Mouse (Mus musculus): ENCODE data around the gene Nxt2. TPM values are rescaled to one million over a fixed set of nuclear protein-coding genes. Genes with fewer than 3 reads are reported as not detected.

The Nxt2 gene
- polyA plus RNA-seq (2015; fragmentation: Nextera tagmentation; extraction: Ambion mirVana): 16.2 and 16.8 TPM in 2 replicates

DNA sequence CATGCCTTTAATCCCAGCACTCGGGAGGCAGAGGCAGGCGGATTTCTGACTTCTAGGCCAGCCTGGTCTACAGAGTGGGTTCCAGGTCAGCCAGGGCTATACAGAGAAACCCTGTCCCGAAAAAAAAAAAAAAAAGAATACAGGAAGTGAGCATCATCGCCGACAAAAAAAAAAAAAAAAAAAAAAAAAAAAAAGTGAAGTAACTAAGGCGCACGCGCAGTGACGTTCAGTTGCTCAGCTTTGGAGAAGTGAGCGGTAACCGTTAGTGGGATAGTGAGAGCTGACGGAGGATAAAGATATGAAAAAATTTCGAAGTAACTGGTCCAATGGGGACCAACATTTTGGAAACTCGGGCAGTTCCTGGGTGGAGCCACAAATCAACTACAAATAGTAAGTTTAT lies at the start of gene Nxt2:
Gene Nxt2, plus strand, starts transcription at position 229 of the 400 bp plus-strand sequence.
- no peak within 1 kb of the TSS for H3K9ac ChIP-seq
- H3K9me3 ChIP-seq: no peaks in the 10 kb centered on the region
- no peaks in the 10 kb centered on the region for H3K4me1 ChIP-seq
- H3K27ac ChIP-seq: no peak within 1 kb of the TSS; the same call in 1 of the 2 replicates
- H3K4me3 ChIP-seq: peak within 1 kb of the TSS; percentile 53
- no peaks in the 10 kb centered on the region for H3K36me3 ChIP-seq
- H3K27me3 ChIP-seq: peaks cover 3% of the 10 kb centered on the region; the same call in 1 of the 2 replicates
- WGBS: 88% methylated on average over 14 of the region's 14 CpGs
- H3K4me2 ChIP-seq: peak within 1 kb of the TSS; percentile 52
- ATAC-seq (ENCODE audit: insufficient number of reproducible peaks, insufficient read depth, low FRiP score, low TSS enrichment, low read depth): no peak

DNA sequence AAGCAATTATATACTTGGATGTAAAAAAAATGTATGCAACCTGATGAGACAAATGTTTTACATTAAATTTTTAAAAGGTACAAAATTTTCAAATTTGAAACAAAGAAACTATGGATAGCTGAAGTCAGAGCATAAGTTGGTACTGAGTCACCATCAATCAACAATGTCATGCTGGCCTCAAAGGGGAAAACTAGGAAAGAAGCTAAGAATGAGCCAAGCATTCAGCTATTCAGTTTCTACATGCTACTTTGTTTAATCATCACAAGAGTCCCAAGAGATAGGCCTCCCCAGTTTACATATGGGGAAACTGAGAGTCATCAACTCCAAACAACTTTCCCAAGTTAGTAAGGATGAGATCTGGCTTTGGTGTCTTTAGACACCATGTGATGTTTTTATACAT lies 49.6 kb upstream of the Nxt2 start:
- H3K4me3 ChIP-seq: no peak overlapping the region
- no peaks in the 10 kb centered on the region for H3K36me3 ChIP-seq
- no peaks in the 10 kb centered on the region for H3K9me3 ChIP-seq
- H3K27me3 ChIP-seq: peaks cover 22% of the 10 kb centered on the region
- no peaks in the 10 kb centered on the region for H3K4me1 ChIP-seq
- no peak overlapping the region for H3K9ac ChIP-seq
- no peak for ATAC-seq (ENCODE audit: insufficient number of reproducible peaks, insufficient read depth, low FRiP score, low TSS enrichment, low read depth)
- no peak overlapping the region for H3K27ac ChIP-seq
- no peak overlapping the region for H3K4me2 ChIP-seq

DNA sequence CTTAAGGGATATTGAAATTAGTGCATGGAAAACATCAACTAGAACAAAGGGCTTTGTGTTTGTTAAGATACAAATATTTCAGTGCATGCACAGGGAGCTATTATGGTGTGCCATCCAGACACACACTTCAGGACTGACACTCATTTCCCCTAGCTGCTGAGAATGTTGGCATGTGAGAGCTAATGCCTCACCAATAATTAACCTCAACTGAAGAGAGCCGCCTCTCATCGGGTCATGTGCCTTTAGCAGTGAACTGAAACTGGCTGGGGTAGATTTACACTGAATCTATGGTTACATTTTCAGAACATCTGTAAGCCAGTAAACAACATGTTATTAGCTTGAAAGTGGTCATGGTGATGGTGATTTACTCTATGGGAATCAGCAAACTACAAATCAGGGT lies 44.5 kb upstream of the Nxt2 start:
- Histone ChIP-seq H3K27ac (no peak overlapping the region), H3K4me1 (no peaks in the 10 kb centered on the region), H3K9ac (no peak overlapping the region), H3K4me2 (no peak overlapping the region), H3K9me3 (no peaks in the 10 kb centered on the region), H3K4me3 (no peak overlapping the region), H3K36me3 (no peaks in the 10 kb centered on the region), H3K27me3 (peaks cover 30% of the 10 kb centered on the region)
- 58% methylated on average over 2 of the region's 2 CpGs for WGBS
- no peak for ATAC-seq (ENCODE audit: insufficient number of reproducible peaks, insufficient read depth, low FRiP score, low TSS enrichment, low read depth)

DNA sequence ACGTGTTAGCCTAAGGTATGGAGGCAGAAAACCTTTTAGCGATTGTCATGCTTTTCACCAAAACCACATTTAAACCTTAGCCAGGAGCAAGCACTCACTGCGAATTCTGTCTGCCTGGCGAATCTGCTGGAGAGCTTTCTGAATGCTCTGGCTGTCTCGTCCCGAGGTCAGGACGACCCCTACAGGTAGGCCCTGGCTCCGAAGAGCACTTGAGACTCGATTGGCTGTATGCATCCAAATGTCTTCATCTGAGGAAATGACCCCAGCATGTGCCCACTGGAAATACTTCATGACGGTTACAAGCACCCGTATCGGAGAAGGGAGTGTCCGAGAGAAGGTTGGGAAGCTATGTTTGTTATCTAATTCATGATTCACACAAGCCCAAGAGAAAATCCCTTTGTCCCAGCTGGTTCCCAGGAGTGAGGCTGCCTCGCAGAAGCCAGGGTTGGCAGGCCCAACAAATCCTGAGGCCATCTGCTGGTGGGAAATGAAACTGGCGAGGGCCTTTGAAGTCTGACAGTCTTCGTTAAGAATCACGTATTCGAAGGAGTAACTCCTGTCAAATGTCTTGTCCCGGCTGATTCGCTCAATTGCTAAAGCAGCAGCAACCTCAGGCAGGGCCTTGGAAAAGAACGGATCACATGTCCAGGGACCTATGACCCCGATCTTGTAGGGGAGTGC lies 37.4 kb upstream of the Nxt2 start:
- peak overlapping the region; percentile 33 for H3K4me2 ChIP-seq
- no peak overlapping the region for H3K27ac ChIP-seq
- WGBS: 34% methylated on average over 22 of the region's 22 CpGs
- no peak for ATAC-seq (ENCODE audit: insufficient number of reproducible peaks, insufficient read depth, low FRiP score, low TSS enrichment, low read depth)
- H3K9ac ChIP-seq: no peak overlapping the region
- H3K4me1 ChIP-seq: no peaks in the 10 kb centered on the region
- no peak overlapping the region for H3K4me3 ChIP-seq
- H3K27me3 ChIP-seq: peaks cover 20% of the 10 kb centered on the region
- H3K9me3 ChIP-seq: no peaks in the 10 kb centered on the region
- H3K36me3 ChIP-seq: no peaks in the 10 kb centered on the region

DNA sequence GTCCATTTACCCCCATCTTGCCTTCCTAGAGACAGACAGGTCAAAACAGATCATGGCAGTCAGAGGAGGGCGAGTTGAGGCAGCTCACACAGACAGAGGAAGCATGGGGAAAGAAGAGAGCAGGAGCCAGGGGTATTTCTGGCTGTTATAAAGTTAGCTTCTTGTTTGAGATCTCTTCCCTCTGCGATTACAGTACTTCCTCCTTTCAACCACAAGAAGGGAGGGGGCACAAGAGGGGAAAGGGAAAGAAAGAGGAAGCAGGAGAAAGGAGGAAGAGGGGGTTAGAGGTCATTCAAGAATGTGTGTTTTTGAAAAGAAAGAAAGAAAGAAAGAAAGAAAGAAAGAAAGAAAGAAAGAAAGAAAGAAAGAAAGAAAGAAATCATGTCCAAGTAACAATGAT lies 36.2 kb upstream of the Nxt2 start:
- Histone ChIP-seq H3K4me2 (no peak overlapping the region), H3K27me3 (peaks cover 15% of the 10 kb centered on the region), H3K9me3 (no peaks in the 10 kb centered on the region), H3K27ac (no peak overlapping the region), H3K4me3 (no peak overlapping the region), H3K36me3 (no peaks in the 10 kb centered on the region), H3K4me1 (no peaks in the 10 kb centered on the region), H3K9ac (no peak overlapping the region)
- no peak for ATAC-seq (ENCODE audit: insufficient number of reproducible peaks, insufficient read depth, low FRiP score, low TSS enrichment, low read depth)
- WGBS: 73% methylated on average over 2 of the region's 2 CpGs

DNA sequence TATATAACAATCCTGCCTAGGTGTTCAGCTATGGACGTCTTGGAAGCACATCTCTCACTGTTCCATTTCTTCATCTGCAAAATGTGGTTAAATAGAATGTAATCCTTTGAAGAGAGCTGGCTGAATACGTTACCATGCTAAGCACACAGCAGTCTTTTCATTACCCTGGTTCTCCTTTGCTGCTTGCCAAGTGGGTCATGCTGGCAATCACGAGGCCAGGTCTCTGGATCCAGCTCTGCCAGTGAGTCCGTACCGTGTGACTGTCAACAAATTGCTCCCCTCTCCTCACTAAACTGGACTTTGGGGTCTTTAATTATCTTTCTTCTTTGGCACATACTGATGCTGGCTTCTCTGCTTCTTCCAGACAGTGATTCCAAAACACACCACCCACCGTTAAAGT lies 32.1 kb upstream of the Nxt2 start:
- no peak overlapping the region for H3K27ac ChIP-seq
- H3K9me3 ChIP-seq: no peaks in the 10 kb centered on the region
- H3K4me3 ChIP-seq: no peak overlapping the region
- H3K4me2 ChIP-seq: no peak overlapping the region
- ATAC-seq (ENCODE audit: insufficient number of reproducible peaks, insufficient read depth, low FRiP score, low TSS enrichment, low read depth): no peak
- H3K36me3 ChIP-seq: no peaks in the 10 kb centered on the region
- peaks cover 23% of the 10 kb centered on the region for H3K27me3 ChIP-seq
- H3K9ac ChIP-seq: no peak overlapping the region
- 68% methylated on average over 6 of the region's 6 CpGs for WGBS
- no peaks in the 10 kb centered on the region for H3K4me1 ChIP-seq

DNA sequence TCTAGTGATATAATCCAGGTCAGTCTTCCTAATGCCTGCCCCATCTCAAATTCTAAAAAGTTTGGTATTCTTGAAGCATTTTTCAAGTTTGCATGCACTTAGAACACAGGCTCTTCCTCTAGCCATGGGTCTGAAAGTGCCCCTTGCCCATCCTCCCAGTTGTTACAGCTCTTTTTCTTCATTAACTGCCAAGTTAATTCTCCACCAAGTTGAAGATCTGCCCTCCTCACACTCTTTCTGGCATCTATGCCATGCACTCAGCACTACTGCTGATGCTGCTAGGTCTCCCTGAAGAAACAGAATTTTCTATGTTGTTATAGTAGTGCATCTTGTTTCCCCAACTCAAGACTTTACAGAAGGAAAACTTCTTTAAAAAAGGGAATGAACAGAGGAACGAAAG lies 31.0 kb upstream of the Nxt2 start:
- H3K4me2 ChIP-seq: no peak overlapping the region
- 73% methylated on average over 1 of the region's 1 CpGs for WGBS
- H3K4me1 ChIP-seq: no peaks in the 10 kb centered on the region
- no peaks in the 10 kb centered on the region for H3K36me3 ChIP-seq
- H3K9me3 ChIP-seq: no peaks in the 10 kb centered on the region
- H3K27ac ChIP-seq: no peak overlapping the region
- no peak overlapping the region for H3K4me3 ChIP-seq
- peaks cover 19% of the 10 kb centered on the region; the same call in 1 of the 2 replicates for H3K27me3 ChIP-seq
- ATAC-seq (ENCODE audit: insufficient number of reproducible peaks, insufficient read depth, low FRiP score, low TSS enrichment, low read depth): no peak
- no peak overlapping the region for H3K9ac ChIP-seq

DNA sequence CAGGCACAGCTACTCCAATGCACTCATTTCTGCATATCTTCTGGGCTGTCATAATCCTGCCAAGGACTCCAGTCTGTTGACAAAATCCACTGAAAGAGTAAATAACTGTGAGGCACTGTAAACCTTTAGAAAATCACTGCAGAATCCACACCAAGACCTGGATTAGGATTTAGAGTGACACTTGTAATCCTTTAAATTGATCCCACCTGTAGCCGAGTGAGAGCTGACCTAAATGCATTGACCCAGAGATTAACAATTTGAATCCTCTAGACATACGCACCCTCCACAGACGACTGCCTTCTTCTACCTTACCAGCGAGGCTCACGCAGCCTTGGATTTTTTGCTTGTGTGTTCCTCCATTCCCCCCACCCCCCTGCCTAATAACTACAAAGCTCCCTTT lies 29.7 kb upstream of the Nxt2 start, which contains the start of gene Gucy2f:
Gene Gucy2f, minus strand, starts transcription at position 101 of the 400 bp plus-strand sequence.
- no peak for ATAC-seq (ENCODE audit: insufficient number of reproducible peaks, insufficient read depth, low FRiP score, low TSS enrichment, low read depth)
- Histone ChIP-seq H3K9ac (no peak within 1 kb of the TSS), H3K4me3 (no peak within 1 kb of the TSS), H3K27me3 (peaks cover 19% of the 10 kb centered on the region; the same call in 1 of the 2 replicates), H3K36me3 (no peaks in the 10 kb centered on the region), H3K27ac (no peak within 1 kb of the TSS), H3K4me1 (no peaks in the 10 kb centered on the region), H3K4me2 (no peak within 1 kb of the TSS), H3K9me3 (no peaks in the 10 kb centered on the region)
- WGBS: 45% methylated on average over 5 of the region's 5 CpGs

DNA sequence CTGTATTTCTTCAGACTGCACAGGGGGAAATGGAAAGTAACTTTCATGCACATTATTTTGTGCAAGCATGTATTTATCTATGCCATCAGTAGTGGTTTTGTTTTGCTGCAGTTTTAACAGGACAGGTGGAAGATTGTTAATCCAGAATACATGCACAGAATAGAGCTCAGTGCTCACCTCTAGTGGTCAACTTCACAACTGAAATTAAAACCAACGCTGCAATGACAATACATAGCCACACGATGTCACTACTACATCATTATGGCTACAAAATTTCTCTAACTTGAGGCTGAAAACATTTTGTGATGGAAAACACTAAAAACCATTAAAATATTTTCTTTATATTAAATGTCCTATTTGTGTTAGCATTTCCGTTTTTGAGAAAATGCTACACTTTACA lies 26.3 kb upstream of the Nxt2 start:
- no peak overlapping the region for H3K9ac ChIP-seq
- H3K4me2 ChIP-seq: no peak overlapping the region
- whole genome bisulfite sequencing: 6% methylated on average over 3 of the region's 3 CpGs
- H3K27ac ChIP-seq: no peak overlapping the region
- no peak overlapping the region for H3K4me3 ChIP-seq
- H3K4me1 ChIP-seq: no peaks in the 10 kb centered on the region
- no peaks in the 10 kb centered on the region for H3K9me3 ChIP-seq
- H3K36me3 ChIP-seq: no peaks in the 10 kb centered on the region
- no peak for ATAC-seq (ENCODE audit: insufficient number of reproducible peaks, insufficient read depth, low FRiP score, low TSS enrichment, low read depth)
- H3K27me3 ChIP-seq: peaks cover 14% of the 10 kb centered on the region; the same call in 1 of the 2 replicates

DNA sequence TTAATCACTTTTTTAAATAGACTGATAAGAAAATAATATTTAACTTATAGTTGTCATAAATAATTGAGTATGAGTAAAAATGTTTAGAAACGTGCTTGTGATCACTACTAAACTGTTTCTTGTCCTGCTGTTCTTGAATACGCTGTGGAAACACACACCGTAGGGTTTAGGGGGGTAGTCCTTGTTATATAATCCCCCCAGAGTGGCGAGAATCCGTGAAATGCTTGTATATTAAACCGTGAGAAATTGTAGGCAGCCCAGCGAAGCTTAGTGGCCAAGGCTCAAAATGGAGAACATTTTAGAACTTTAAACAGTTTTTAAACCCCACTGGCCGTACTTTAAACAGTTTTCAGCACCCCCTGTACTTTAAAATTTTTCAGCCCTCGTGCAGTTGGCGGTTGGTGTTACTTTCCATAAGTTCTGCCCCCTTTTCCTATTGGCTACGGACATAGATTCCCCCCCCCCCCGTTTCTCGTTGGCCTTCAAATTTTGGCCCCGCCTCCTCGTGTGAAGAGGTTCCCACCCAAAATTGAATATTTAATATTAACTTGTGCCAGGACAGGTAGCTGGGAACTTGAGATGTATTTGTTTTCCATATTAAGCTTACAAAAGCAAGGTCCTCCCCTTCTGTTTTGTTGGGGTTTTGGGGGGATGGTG lies 956 bp downstream of the Nxt2 start:
- no peaks in the 10 kb centered on the region for H3K27me3 ChIP-seq
- peak overlapping the region; percentile 52 for H3K4me2 ChIP-seq
- H3K9ac ChIP-seq: no peak overlapping the region
- peak overlapping the region; percentile 53 for H3K4me3 ChIP-seq
- H3K9me3 ChIP-seq: no peaks in the 10 kb centered on the region
- H3K4me1 ChIP-seq: no peaks in the 10 kb centered on the region
- ATAC-seq (ENCODE audit: insufficient number of reproducible peaks, insufficient read depth, low FRiP score, low TSS enrichment, low read depth): 0 out of 2 replicates have a peak, but pooled peaks have one; percentile 52
- 28% methylated on average over 15 of the region's 15 CpGs for WGBS
- H3K27ac ChIP-seq: peak overlapping the region; percentile 88
- H3K36me3 ChIP-seq: no peaks in the 10 kb centered on the region

DNA sequence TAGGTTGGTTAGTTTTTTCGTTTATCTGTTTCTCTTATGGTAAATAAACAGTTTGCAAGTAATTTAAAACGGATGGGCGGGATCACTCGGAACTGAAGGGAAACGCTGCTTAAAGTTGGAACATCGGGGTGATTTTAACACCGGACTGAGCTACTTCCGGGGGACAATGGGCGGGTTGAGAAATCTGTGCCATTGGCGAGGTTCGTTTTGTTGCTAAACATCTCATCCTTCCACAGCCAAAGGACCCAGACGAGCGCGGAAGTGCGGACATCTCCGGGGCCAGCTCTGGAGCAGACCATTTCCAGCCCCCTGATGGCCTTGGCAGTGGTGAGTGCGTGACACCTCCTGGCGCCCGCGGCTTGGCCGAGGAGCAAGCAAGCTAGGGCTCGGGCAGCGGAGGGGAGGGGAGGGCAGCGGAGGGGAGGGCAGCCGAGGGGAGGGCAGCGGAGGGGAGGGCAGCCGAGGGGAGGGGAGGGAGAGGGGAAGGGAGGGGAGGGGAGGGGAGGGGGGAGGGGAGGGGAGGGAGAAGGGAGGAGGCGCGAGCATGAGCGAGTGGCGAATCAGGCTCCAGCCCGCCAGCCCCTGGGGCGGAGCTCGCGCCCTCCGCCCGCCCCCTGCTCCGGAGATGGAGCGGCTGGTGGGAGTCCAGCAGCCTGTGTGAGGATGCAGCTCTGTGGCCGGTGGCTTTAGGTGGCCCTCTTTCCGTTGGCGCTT lies 1.6 kb downstream of the Nxt2 start:
- Histone ChIP-seq H3K27me3 (no peaks in the 10 kb centered on the region), H3K9ac (peak overlapping the region; percentile 67), H3K9me3 (no peaks in the 10 kb centered on the region), H3K36me3 (no peaks in the 10 kb centered on the region), H3K27ac (peak overlapping the region; percentile 88), H3K4me3 (peak overlapping the region; percentile 53), H3K4me2 (peak overlapping the region; percentile 52), H3K4me1 (no peaks in the 10 kb centered on the region)
- ATAC-seq (ENCODE audit: insufficient number of reproducible peaks, insufficient read depth, low FRiP score, low TSS enrichment, low read depth): peak; percentile 83; the same call in 1 of the 2 replicates
- 21% methylated on average over 30 of the region's 42 CpGs for WGBS
